Mouse (Mus musculus): ENCODE results near the gene Vmn1r85. TPM values are rescaled to one million over a fixed set of nuclear protein-coding genes. Genes with fewer than 3 reads are reported as not detected.
"Not testable (repeated sequence)": the region's sequence is repeated elsewhere in the genome, so short reads cannot be mapped to it uniquely, and the experiment has no call there.

Vmn1r85 gene
- not detected in 2 replicates for polyA plus RNA-seq (2014; fragmentation: Nextera tagmentation; extraction: Ambion mirVana)

GRCm38 (mm10) chr7:13095073-13095472 is at the start of gene Vmn1r85:
Gene Vmn1r85 (minus strand): TSS chr7:13095173.
- Histone ChIP-seq H3K27ac (ENCODE audit: low read depth, low read length) (no peak within 1 kb of the TSS), H3K27me3 (ENCODE audit: control insufficient read depth, insufficient read depth, low read length) (no peaks in the 10 kb centered on the region), H3K4me2 (no peak within 1 kb of the TSS), H3K4me3 (ENCODE audit: low read depth, low read length) (no peak within 1 kb of the TSS), H3K4me1 (ENCODE audit: control insufficient read depth, insufficient read depth, low read length) (no peaks in the 10 kb centered on the region), H3K9ac (ENCODE audit: low read depth, low read length) (no peak within 1 kb of the TSS), H3K36me3 (ENCODE audit: control insufficient read depth, insufficient read depth, low read length) (no peaks in the 10 kb centered on the region), H3K9me3 (replicated peaks; ENCODE audit: control insufficient read depth, low read length) (no peaks in the 10 kb centered on the region)
- 55% methylated on average over 3 of the region's 3 CpGs for WGBS (ENCODE audit: insufficient replicate concordance)
- no peak for ATAC-seq (replicated peaks; ENCODE audit: insufficient number of reproducible peaks, low FRiP score, low TSS enrichment)

GRCm38 (mm10) chr7:13140057-13140456 is 45.1 kb upstream of the Vmn1r85 start, which contains the start of gene Vmn1r87:
Gene Vmn1r87 (minus strand): TSS chr7:13140157.
- no peak within 1 kb of the TSS for H3K9ac ChIP-seq (ENCODE audit: low read depth, low read length)
- H3K27ac ChIP-seq (ENCODE audit: low read depth, low read length) = no peak within 1 kb of the TSS
- no peak within 1 kb of the TSS for H3K4me2 ChIP-seq
- H3K9me3 ChIP-seq (replicated peaks; ENCODE audit: control insufficient read depth, low read length) = no peaks in the 10 kb centered on the region
- no peaks in the 10 kb centered on the region for H3K36me3 ChIP-seq (ENCODE audit: control insufficient read depth, insufficient read depth, low read length)
- H3K4me3 ChIP-seq (ENCODE audit: low read depth, low read length) = no peak within 1 kb of the TSS
- 71% methylated on average over 1 of the region's 1 CpGs for WGBS (ENCODE audit: insufficient replicate concordance)
- ATAC-seq (replicated peaks; ENCODE audit: insufficient number of reproducible peaks, low FRiP score, low TSS enrichment) = no peak
- no peaks in the 10 kb centered on the region for H3K27me3 ChIP-seq (ENCODE audit: control insufficient read depth, insufficient read depth, low read length)
- H3K4me1 ChIP-seq (ENCODE audit: control insufficient read depth, insufficient read depth, low read length) = no peaks in the 10 kb centered on the region

- Histone ChIP-seq H3K9ac (ENCODE audit: low read depth, low read length) (no peak overlapping the region), H3K27me3 (ENCODE audit: control insufficient read depth, insufficient read depth, low read length) (no peaks in the 10 kb centered on the region), H3K4me1 (ENCODE audit: control insufficient read depth, insufficient read depth, low read length) (no peaks in the 10 kb centered on the region), H3K27ac (ENCODE audit: low read depth, low read length) (no peak overlapping the region), H3K36me3 (ENCODE audit: control insufficient read depth, insufficient read depth, low read length) (no peaks in the 10 kb centered on the region), H3K4me2 (no peak overlapping the region), H3K4me3 (ENCODE audit: low read depth, low read length) (no peak overlapping the region), H3K9me3 (replicated peaks; ENCODE audit: control insufficient read depth, low read length) (no peaks in the 10 kb centered on the region)
- no peak for ATAC-seq (replicated peaks; ENCODE audit: insufficient number of reproducible peaks, low FRiP score, low TSS enrichment)
Measured at GRCm38 (mm10) chr7:13137340-13137739, 42.4 kb upstream of the Vmn1r85 start.

- Histone ChIP-seq H3K36me3 (ENCODE audit: control insufficient read depth, insufficient read depth, low read length) (no peaks in the 10 kb centered on the region), H3K27me3 (ENCODE audit: control insufficient read depth, insufficient read depth, low read length) (no peaks in the 10 kb centered on the region), H3K27ac (ENCODE audit: low read depth, low read length) (no peak overlapping the region), H3K9ac (ENCODE audit: low read depth, low read length) (no peak overlapping the region), H3K4me1 (ENCODE audit: control insufficient read depth, insufficient read depth, low read length) (no peaks in the 10 kb centered on the region), H3K4me2 (no peak overlapping the region), H3K9me3 (replicated peaks; ENCODE audit: control insufficient read depth, low read length) (no peaks in the 10 kb centered on the region), H3K4me3 (ENCODE audit: low read depth, low read length) (no peak overlapping the region)
- WGBS (ENCODE audit: insufficient replicate concordance) = 89% methylated on average over 2 of the region's 2 CpGs
- ATAC-seq (replicated peaks; ENCODE audit: insufficient number of reproducible peaks, low FRiP score, low TSS enrichment) = no peak
Measured at GRCm38 (mm10) chr7:13131856-13132255, 36.9 kb upstream of the Vmn1r85 start.

- WGBS (ENCODE audit: insufficient replicate concordance) = 2% methylated on average over 13 of the region's 34 CpGs
- Histone ChIP-seq H3K4me3 (ENCODE audit: low read depth, low read length) (peak overlapping the region; percentile 22; the same call in 1 of the 2 replicates), H3K4me2 (peak overlapping the region; percentile 45)
- not testable (repeated sequence) for H3K9ac ChIP-seq (ENCODE audit: low read depth, low read length); H3K4me1 ChIP-seq (ENCODE audit: control insufficient read depth, insufficient read depth, low read length); H3K9me3 ChIP-seq (replicated peaks; ENCODE audit: control insufficient read depth, low read length); H3K27me3 ChIP-seq (ENCODE audit: control insufficient read depth, insufficient read depth, low read length); H3K36me3 ChIP-seq (ENCODE audit: control insufficient read depth, insufficient read depth, low read length); H3K27ac ChIP-seq (ENCODE audit: low read depth, low read length)
- peak; percentile 91 for ATAC-seq (replicated peaks; ENCODE audit: insufficient number of reproducible peaks, low FRiP score, low TSS enrichment)
Measured at GRCm38 (mm10) chr7:13123554-13124153, 28.7 kb upstream of the Vmn1r85 start.

- no peak within 1 kb of the TSS for H3K4me3 ChIP-seq (ENCODE audit: low read depth, low read length)
- H3K9me3 ChIP-seq (replicated peaks; ENCODE audit: control insufficient read depth, low read length) = no peaks in the 10 kb centered on the region
- no peak within 1 kb of the TSS for H3K4me2 ChIP-seq
- H3K4me1 ChIP-seq (ENCODE audit: control insufficient read depth, insufficient read depth, low read length) = no peaks in the 10 kb centered on the region
- ATAC-seq (replicated peaks; ENCODE audit: insufficient number of reproducible peaks, low FRiP score, low TSS enrichment) = no peak
- H3K27me3 ChIP-seq (ENCODE audit: control insufficient read depth, insufficient read depth, low read length) = no peaks in the 10 kb centered on the region
- no peak within 1 kb of the TSS for H3K27ac ChIP-seq (ENCODE audit: low read depth, low read length)
- H3K36me3 ChIP-seq (ENCODE audit: control insufficient read depth, insufficient read depth, low read length) = no peaks in the 10 kb centered on the region
- H3K9ac ChIP-seq (ENCODE audit: low read depth, low read length) = no peak within 1 kb of the TSS
Measured at GRCm38 (mm10) chr7:13119817-13120216, 24.8 kb upstream of the Vmn1r85 start, which contains the start of gene Vmn1r86. Gene Vmn1r86 (minus strand): TSS chr7:13119917.

DNA sequence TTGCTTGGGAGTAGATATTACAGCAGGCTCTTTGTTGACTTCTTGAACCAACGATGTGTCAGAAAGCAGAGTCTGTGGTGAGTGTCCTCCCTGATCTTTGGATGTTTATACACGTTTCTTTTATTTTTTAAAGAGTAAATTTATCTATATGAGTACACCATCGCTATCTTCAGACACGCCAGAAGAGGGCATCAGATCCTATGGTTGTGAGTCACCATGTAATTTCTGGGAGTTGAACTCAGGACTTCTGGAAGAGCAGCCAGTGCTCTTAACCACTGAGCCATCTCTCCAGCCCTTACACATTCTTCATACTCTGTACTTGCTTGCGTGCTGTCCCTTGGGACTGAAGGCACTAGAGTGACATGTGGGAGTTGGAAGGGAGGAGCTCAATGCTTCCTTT is 22.7 kb downstream of the Vmn1r85 start:
- H3K9me3 ChIP-seq (replicated peaks; ENCODE audit: control insufficient read depth, low read length) = no peaks in the 10 kb centered on the region
- no peak for ATAC-seq (replicated peaks; ENCODE audit: insufficient number of reproducible peaks, low FRiP score, low TSS enrichment)
- no peaks in the 10 kb centered on the region for H3K27me3 ChIP-seq (ENCODE audit: control insufficient read depth, insufficient read depth, low read length)
- 46% methylated on average over 5 of the region's 5 CpGs for WGBS (ENCODE audit: insufficient replicate concordance)
- H3K27ac ChIP-seq (ENCODE audit: low read depth, low read length) = no peak overlapping the region
- H3K4me2 ChIP-seq = no peak overlapping the region
- no peaks in the 10 kb centered on the region for H3K4me1 ChIP-seq (ENCODE audit: control insufficient read depth, insufficient read depth, low read length)
- H3K36me3 ChIP-seq (ENCODE audit: control insufficient read depth, insufficient read depth, low read length) = no peaks in the 10 kb centered on the region
- H3K9ac ChIP-seq (ENCODE audit: low read depth, low read length) = no peak overlapping the region
- H3K4me3 ChIP-seq (ENCODE audit: low read depth, low read length) = no peak overlapping the region

- H3K4me2 ChIP-seq; H3K27ac ChIP-seq (ENCODE audit: low read depth, low read length); H3K27me3 ChIP-seq (ENCODE audit: control insufficient read depth, insufficient read depth, low read length); ATAC-seq (replicated peaks; ENCODE audit: insufficient number of reproducible peaks, low FRiP score, low TSS enrichment); H3K9ac ChIP-seq (ENCODE audit: low read depth, low read length); H3K4me3 ChIP-seq (ENCODE audit: low read depth, low read length); H3K36me3 ChIP-seq (ENCODE audit: control insufficient read depth, insufficient read depth, low read length); H3K9me3 ChIP-seq (replicated peaks; ENCODE audit: control insufficient read depth, low read length); H3K4me1 ChIP-seq (ENCODE audit: control insufficient read depth, insufficient read depth, low read length): not testable (repeated sequence)
- WGBS (ENCODE audit: insufficient replicate concordance) = 52% methylated on average over 2 of the region's 2 CpGs
Measured at GRCm38 (mm10) chr7:13063399-13063798, 31.6 kb downstream of the Vmn1r85 start.

DNA sequence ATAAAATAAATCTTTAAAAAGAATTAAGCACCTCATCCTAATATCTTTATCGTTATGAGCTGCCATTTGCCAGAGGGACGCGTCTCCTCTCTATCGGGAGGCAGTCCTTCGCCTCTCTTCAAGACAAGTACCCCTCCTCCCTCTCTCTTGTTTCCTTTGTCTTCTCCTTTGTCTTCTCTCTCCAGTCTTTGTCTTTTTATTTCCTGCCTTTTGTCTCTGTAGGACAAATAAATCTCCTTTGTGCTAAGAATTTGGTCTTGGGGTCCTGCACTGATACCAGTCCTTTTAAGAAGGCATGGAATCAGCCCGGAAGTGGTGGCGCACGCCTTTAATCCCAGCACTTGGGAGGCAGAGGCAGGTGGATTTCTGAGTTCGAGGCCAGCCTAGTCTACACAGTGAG is 35.4 kb downstream of the Vmn1r85 start:
- 80% methylated on average over 9 of the region's 9 CpGs for WGBS (ENCODE audit: insufficient replicate concordance)
- Histone ChIP-seq H3K27ac (ENCODE audit: low read depth, low read length) (no peak overlapping the region), H3K27me3 (ENCODE audit: control insufficient read depth, insufficient read depth, low read length) (no peaks in the 10 kb centered on the region), H3K36me3 (ENCODE audit: control insufficient read depth, insufficient read depth, low read length) (no peaks in the 10 kb centered on the region), H3K4me1 (ENCODE audit: control insufficient read depth, insufficient read depth, low read length) (no peaks in the 10 kb centered on the region), H3K9me3 (replicated peaks; ENCODE audit: control insufficient read depth, low read length) (0 out of 2 replicates have a peak, but pooled peaks cover 4% of the 10 kb centered on the region), H3K4me3 (ENCODE audit: low read depth, low read length) (no peak overlapping the region), H3K4me2 (no peak overlapping the region), H3K9ac (ENCODE audit: low read depth, low read length) (no peak overlapping the region)
- ATAC-seq (replicated peaks; ENCODE audit: insufficient number of reproducible peaks, low FRiP score, low TSS enrichment) = no peak

Measured in heart, embryonic 11.5 days (tissue).